Mouse (Mus musculus): Measurements from ENCODE around the gene Creb5. TPM values are rescaled to one million over a fixed set of nuclear protein-coding genes. Genes with fewer than 3 reads are reported as not detected.
A peak's percentile ranks its signal among the peaks of the same experiment; 100 is the strongest.

Creb5 gene
- polyA plus RNA-seq, 1 experiment: 4.5 TPM

GRCm38 (mm10) chr6:53573711-53574065, 286.6 kb downstream of the Creb5 start:
- Histone ChIP-seq H3K27ac (ENCODE audit: insufficient read depth, low read length) (no peak overlapping the region), H3K4me1 (ENCODE audit: control insufficient read depth, insufficient read depth, low read length) (peaks cover 8% of the 10 kb centered on the region; the same call in 1 of the 2 replicates), H3K4me3 (ENCODE audit: insufficient read depth, low read length) (peak overlapping the region; percentile 49)
- no peak for TF ChIP-seq CTCF (IDR thresholded peaks at IDR 0.05; ENCODE audit: borderline replicate concordance, insufficient read depth, low read length)
- TF ChIP-seq POLR2A (IDR thresholded peaks at IDR 0.05; ENCODE audit: low read depth, low read length): no peak

- TF ChIP-seq POLR2A (IDR thresholded peaks at IDR 0.05; ENCODE audit: low read depth, low read length) (no peak), CTCF (IDR thresholded peaks at IDR 0.05; ENCODE audit: borderline replicate concordance, insufficient read depth, low read length) (no peak)
- no peak overlapping the region for H3K27ac ChIP-seq (ENCODE audit: insufficient read depth, low read length)
- peaks cover 8% of the 10 kb centered on the region; the same call in 1 of the 2 replicates for H3K4me1 ChIP-seq (ENCODE audit: control insufficient read depth, insufficient read depth, low read length)
- H3K4me3 ChIP-seq (ENCODE audit: insufficient read depth, low read length): peak overlapping the region; percentile 49
These were observed 287.0 kb downstream of the Creb5 start for GRCm38 (mm10) chr6:53574097-53574496.

GRCm38 (mm10) chr6:53575191-53575590, 288.1 kb downstream of the Creb5 start:
- Histone ChIP-seq H3K27ac (ENCODE audit: insufficient read depth, low read length) (no peak overlapping the region), H3K4me1 (ENCODE audit: control insufficient read depth, insufficient read depth, low read length) (peaks cover 8% of the 10 kb centered on the region; the same call in 1 of the 2 replicates), H3K4me3 (ENCODE audit: insufficient read depth, low read length) (no peak overlapping the region)
- no peak for TF ChIP-seq CTCF (IDR thresholded peaks at IDR 0.05; ENCODE audit: borderline replicate concordance, insufficient read depth, low read length)
- TF ChIP-seq POLR2A (IDR thresholded peaks at IDR 0.05; ENCODE audit: low read depth, low read length): no peak

- TF ChIP-seq POLR2A (IDR thresholded peaks at IDR 0.05; ENCODE audit: low read depth, low read length) (no peak), CTCF (IDR thresholded peaks at IDR 0.05; ENCODE audit: borderline replicate concordance, insufficient read depth, low read length) (no peak)
- no peak overlapping the region for H3K4me3 ChIP-seq (ENCODE audit: insufficient read depth, low read length)
- H3K27ac ChIP-seq (ENCODE audit: insufficient read depth, low read length): no peak overlapping the region
- peaks cover 8% of the 10 kb centered on the region; the same call in 1 of the 2 replicates for H3K4me1 ChIP-seq (ENCODE audit: control insufficient read depth, insufficient read depth, low read length)
These were observed 288.8 kb downstream of the Creb5 start for GRCm38 (mm10) chr6:53575836-53576235.

- no peak overlapping the region for H3K27ac ChIP-seq (ENCODE audit: insufficient read depth, low read length)
- H3K4me3 ChIP-seq (ENCODE audit: insufficient read depth, low read length): no peak overlapping the region
- TF ChIP-seq POLR2A (IDR thresholded peaks at IDR 0.05; ENCODE audit: low read depth, low read length): no peak
- no peak for TF ChIP-seq CTCF (IDR thresholded peaks at IDR 0.05; ENCODE audit: borderline replicate concordance, insufficient read depth, low read length)
- H3K4me1 ChIP-seq (ENCODE audit: control insufficient read depth, insufficient read depth, low read length): peaks cover 8% of the 10 kb centered on the region; the same call in 1 of the 2 replicates
These were observed 289.8 kb downstream of the Creb5 start for GRCm38 (mm10) chr6:53576841-53577240.

- no peak overlapping the region for H3K4me3 ChIP-seq (ENCODE audit: insufficient read depth, low read length)
- H3K27ac ChIP-seq (ENCODE audit: insufficient read depth, low read length): no peak overlapping the region
- H3K4me1 ChIP-seq (ENCODE audit: control insufficient read depth, insufficient read depth, low read length): peaks cover 3% of the 10 kb centered on the region; the same call in 1 of the 2 replicates
- TF ChIP-seq POLR2A (IDR thresholded peaks at IDR 0.05; ENCODE audit: low read depth, low read length) (no peak), CTCF (IDR thresholded peaks at IDR 0.05; ENCODE audit: borderline replicate concordance, insufficient read depth, low read length) (no peak)
These were observed 290.7 kb downstream of the Creb5 start for GRCm38 (mm10) chr6:53577776-53578175.

- TF ChIP-seq POLR2A (IDR thresholded peaks at IDR 0.05; ENCODE audit: low read depth, low read length): no peak
- no peak for TF ChIP-seq CTCF (IDR thresholded peaks at IDR 0.05; ENCODE audit: borderline replicate concordance, insufficient read depth, low read length)
- no peak overlapping the region for H3K27ac ChIP-seq (ENCODE audit: insufficient read depth, low read length)
- H3K4me1 ChIP-seq (ENCODE audit: control insufficient read depth, insufficient read depth, low read length): peaks cover 9% of the 10 kb centered on the region
- no peak overlapping the region for H3K4me3 ChIP-seq (ENCODE audit: insufficient read depth, low read length)
These were observed 293.3 kb downstream of the Creb5 start for GRCm38 (mm10) chr6:53580346-53580745.

- Histone ChIP-seq H3K4me3 (ENCODE audit: insufficient read depth, low read length) (no peak overlapping the region), H3K4me1 (ENCODE audit: control insufficient read depth, insufficient read depth, low read length) (peaks cover 9% of the 10 kb centered on the region), H3K27ac (ENCODE audit: insufficient read depth, low read length) (no peak overlapping the region)
- no peak for TF ChIP-seq CTCF (IDR thresholded peaks at IDR 0.05; ENCODE audit: borderline replicate concordance, insufficient read depth, low read length)
- TF ChIP-seq POLR2A (IDR thresholded peaks at IDR 0.05; ENCODE audit: low read depth, low read length): no peak
These were observed 296.3 kb downstream of the Creb5 start for GRCm38 (mm10) chr6:53583234-53583875.

GRCm38 (mm10) chr6:53584718-53585405, 297.8 kb downstream of the Creb5 start:
- Histone ChIP-seq H3K4me3 (ENCODE audit: insufficient read depth, low read length) (no peak overlapping the region), H3K4me1 (ENCODE audit: control insufficient read depth, insufficient read depth, low read length) (peaks cover 12% of the 10 kb centered on the region), H3K27ac (ENCODE audit: insufficient read depth, low read length) (no peak overlapping the region)
- TF ChIP-seq POLR2A (IDR thresholded peaks at IDR 0.05; ENCODE audit: low read depth, low read length) (no peak), CTCF (IDR thresholded peaks at IDR 0.05; ENCODE audit: borderline replicate concordance, insufficient read depth, low read length) (no peak)

- no peak overlapping the region for H3K4me3 ChIP-seq (ENCODE audit: insufficient read depth, low read length)
- TF ChIP-seq CTCF (IDR thresholded peaks at IDR 0.05; ENCODE audit: borderline replicate concordance, insufficient read depth, low read length) (no peak), POLR2A (IDR thresholded peaks at IDR 0.05; ENCODE audit: low read depth, low read length) (no peak)
- peaks cover 6% of the 10 kb centered on the region for H3K4me1 ChIP-seq (ENCODE audit: control insufficient read depth, insufficient read depth, low read length)
- H3K27ac ChIP-seq (ENCODE audit: insufficient read depth, low read length): no peak overlapping the region
These were observed 302.7 kb downstream of the Creb5 start for GRCm38 (mm10) chr6:53589746-53590145.
